Mouse (Mus musculus) embryo, embryonic 11 days (tissue): ENCODE data around the gene Pla2g2e.
"Not testable (repeated sequence)": the region's sequence is repeated elsewhere in the genome, so short reads cannot be mapped to it uniquely, and the experiment has no call there.

ENCODE experiments used
- DNase-seq: peaks from one replicate; pipeline ENCODE4 v3.0.0-alpha.2; 2015

Gene Pla2g2e

GRCm38 (mm10) chr4:138884261-138884660, 6.5 kb downstream of the Pla2g2e start:
- DNase-seq = peak; percentile 85

GRCm38 (mm10) chr4:138889165-138889564, 11.4 kb downstream of the Pla2g2e start:
- DNase-seq = no peak

- no peak for DNase-seq
These were observed 11.9 kb downstream of the Pla2g2e start for GRCm38 (mm10) chr4:138889635-138890034.

- no peak for DNase-seq
These were observed 14.9 kb downstream of the Pla2g2e start for GRCm38 (mm10) chr4:138892655-138893054.

- not testable (repeated sequence) for DNase-seq
These were observed 16.0 kb downstream of the Pla2g2e start for GRCm38 (mm10) chr4:138893789-138894188.

- DNase-seq = no peak
These were observed 21.6 kb downstream of the Pla2g2e start for GRCm38 (mm10) chr4:138899361-138899760.

GRCm38 (mm10) chr4:138905624-138906337, 28.0 kb downstream of the Pla2g2e start:
- no peak for DNase-seq

- peak; percentile 26 for DNase-seq
These were observed 35.5 kb downstream of the Pla2g2e start for GRCm38 (mm10) chr4:138913141-138913787.

- DNase-seq = peak; percentile 94
These were observed 36.1 kb downstream of the Pla2g2e start, which contains the start of gene Otud3 for GRCm38 (mm10) chr4:138913797-138914196. TSS of gene Otud3 (minus strand) at chr4:138913945.

GRCm38 (mm10) chr4:138917282-138917681, 39.5 kb downstream of the Pla2g2e start:
- DNase-seq = no peak

GRCm38 (mm10) chr4:138921254-138922130, 43.8 kb downstream of the Pla2g2e start:
- DNase-seq = no peak

- DNase-seq = peak; percentile 91
These were observed 44.4 kb downstream of the Pla2g2e start for GRCm38 (mm10) chr4:138922131-138922459.

GRCm38 (mm10) chr4:138925561-138925960, 47.8 kb downstream of the Pla2g2e start:
- DNase-seq = no peak
